Mouse (Mus musculus) 3134 (cell line): ENCODE measurements around the gene Olfr1443.
"Not testable (repeated sequence)": the region's sequence is repeated elsewhere in the genome, so short reads cannot be mapped to it uniquely, and the experiment has no call there.

ENCODE experiments used
- DNase-seq: peaks from one replicate; pipeline ENCODE4 v3.0.0-alpha.2; 2011; ENCODE audit warnings: low spot score; ENCODE audit not compliant: insufficient read length; ENCODE audit errors: extremely low read depth

Olfr1443 gene

GRCm38 (mm10) chr19:12677812-12678211 is at the start of gene Olfr1443:
Olfr1443 (plus strand) TSS chr19:12678112.
- DNase-seq: no peak

- no peak for DNase-seq
Measured at GRCm38 (mm10) chr19:12633176-12633575, 44.7 kb upstream of the Olfr1443 start, which contains the start of gene Glyat. Glyat (plus strand) TSS chr19:12633308.

GRCm38 (mm10) chr19:12634259-12634658 is 43.7 kb upstream of the Olfr1443 start:
- DNase-seq: no peak

- no peak for DNase-seq
Measured at GRCm38 (mm10) chr19:12634963-12635362, 42.9 kb upstream of the Olfr1443 start.

- no peak for DNase-seq
Measured at GRCm38 (mm10) chr19:12636863-12637262, 41.0 kb upstream of the Olfr1443 start.

GRCm38 (mm10) chr19:12638049-12638448 is 39.9 kb upstream of the Olfr1443 start:
- DNase-seq: no peak

GRCm38 (mm10) chr19:12649511-12649910 is 28.4 kb upstream of the Olfr1443 start:
- no peak for DNase-seq

- no peak for DNase-seq
Measured at GRCm38 (mm10) chr19:12666156-12666555, 11.8 kb upstream of the Olfr1443 start.

GRCm38 (mm10) chr19:12668601-12669000 is 9.3 kb upstream of the Olfr1443 start:
- not testable (repeated sequence) for DNase-seq

GRCm38 (mm10) chr19:12670139-12670538 is 7.8 kb upstream of the Olfr1443 start, which contains the start of gene Olfr1442:
Olfr1442 (plus strand) TSS chr19:12670439.
- DNase-seq: no peak

- no peak for DNase-seq
Measured at GRCm38 (mm10) chr19:12671051-12671450, 6.9 kb upstream of the Olfr1443 start.

- DNase-seq: no peak
Measured at GRCm38 (mm10) chr19:12684638-12685037, 6.7 kb downstream of the Olfr1443 start.

- no peak for DNase-seq
Measured at GRCm38 (mm10) chr19:12685231-12685630, 7.3 kb downstream of the Olfr1443 start.

GRCm38 (mm10) chr19:12695590-12695989 is 17.7 kb downstream of the Olfr1443 start, which contains the start of gene Keg1:
Keg1 (plus strand) TSS chr19:12695786.
- DNase-seq: no peak

GRCm38 (mm10) chr19:12696221-12696620 is 18.3 kb downstream of the Olfr1443 start:
- no peak for DNase-seq

- DNase-seq: no peak
Measured at GRCm38 (mm10) chr19:12708458-12708857, 30.5 kb downstream of the Olfr1443 start.

GRCm38 (mm10) chr19:12708986-12709385 is 31.1 kb downstream of the Olfr1443 start:
- DNase-seq: no peak

GRCm38 (mm10) chr19:12719189-12719588 is 41.3 kb downstream of the Olfr1443 start:
- no peak for DNase-seq

GRCm38 (mm10) chr19:12720463-12720862 is 42.6 kb downstream of the Olfr1443 start:
- no peak for DNase-seq

GRCm38 (mm10) chr19:12720919-12721318 is 43.0 kb downstream of the Olfr1443 start:
- not testable (repeated sequence) for DNase-seq

GRCm38 (mm10) chr19:12721596-12721995 is 43.7 kb downstream of the Olfr1443 start:
- DNase-seq: not testable (repeated sequence)

- DNase-seq: no peak
Measured at GRCm38 (mm10) chr19:12722308-12722707, 44.4 kb downstream of the Olfr1443 start.

GRCm38 (mm10) chr19:12725851-12726250 is 47.9 kb downstream of the Olfr1443 start:
- no peak for DNase-seq
